Mouse (Mus musculus) adrenal gland (tissue): ENCODE results near the gene Eif3j1.
"Not testable (repeated sequence)": the region's sequence is repeated elsewhere in the genome, so short reads cannot be mapped to it uniquely, and the experiment has no call there.

ENCODE experiments used
- intact Hi-C: fragments of 180-260 bp; cut with DNase I; formaldehyde crosslinking; loops from one replicate; pipeline ENCODE4 v1.15.1; 2025
- long read RNA-seq, 2 experiments: library from polyadenylated mRNA; unstranded; transcript quantifications; one replicate each; pipeline ENCODE4 v2.0.0; 2020; ENCODE audit warnings: borderline replicate concordance in 1 of 2; ENCODE audit not compliant: insufficient replicate concordance in 1 of 2

Eif3j1 gene
- long read RNA-seq, experiment 1, full-length matches to known transcripts: 49 of 81 reads
- long read RNA-seq, experiment 1, partial matches to known transcripts: 27 of 81 reads
- long read RNA-seq, experiment 1, other reads (novel, unspliced or antisense): 5 of 81 reads
- long read RNA-seq, experiment 2, full-length matches to known transcripts: 16 of 54 reads
- long read RNA-seq, experiment 2, partial matches to known transcripts: 37 of 54 reads
- long read RNA-seq, experiment 2, other reads (novel, unspliced or antisense): 1 of 54 reads

DNA sequence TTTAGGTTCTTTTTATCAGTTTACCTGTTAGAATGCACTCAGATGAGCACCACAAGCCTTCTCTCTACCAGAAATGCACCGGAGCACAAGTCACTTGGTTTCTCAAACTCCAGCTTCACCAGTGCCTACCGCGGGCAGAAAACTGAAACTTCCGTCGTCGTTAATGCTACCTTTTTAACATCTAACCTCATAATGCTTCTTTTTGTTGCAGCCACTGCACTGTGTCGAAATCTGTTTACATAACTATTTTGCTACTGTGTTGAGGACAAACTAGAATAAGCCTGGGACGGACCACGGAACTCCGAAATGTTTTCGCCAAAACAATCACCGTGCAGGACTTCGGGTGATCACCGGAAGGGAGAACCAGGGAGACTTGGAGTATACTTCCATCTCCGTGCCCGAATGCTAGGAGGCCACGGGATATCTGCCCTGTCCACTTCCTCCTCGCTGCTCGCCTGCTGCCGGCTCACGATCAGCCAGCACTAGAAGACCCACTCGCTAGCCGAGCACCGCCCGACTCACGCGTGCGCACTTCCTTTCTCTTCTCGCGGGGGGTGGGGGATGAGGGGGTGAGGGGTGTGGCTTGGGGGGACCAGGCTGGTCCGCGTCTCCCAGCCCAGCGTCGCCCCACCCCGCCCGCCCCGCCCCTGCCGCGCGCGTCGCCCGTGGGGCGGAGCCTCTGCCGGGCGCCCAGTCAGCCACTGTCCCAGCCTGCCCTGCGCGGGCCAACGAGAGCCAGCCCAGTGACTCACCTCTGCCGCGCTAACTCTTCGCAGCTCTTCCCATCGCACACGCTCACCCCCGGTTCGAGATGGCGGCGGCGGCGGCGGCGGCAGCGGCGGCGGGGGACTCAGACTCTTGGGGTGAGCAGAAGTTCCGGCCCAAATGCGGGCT lies at the start of gene Eif3j1:
TSS of gene Eif3j1 (plus strand) at position 685 of the 894 bp plus-strand sequence.
- intact Hi-C loops: no loop called here

DNA sequence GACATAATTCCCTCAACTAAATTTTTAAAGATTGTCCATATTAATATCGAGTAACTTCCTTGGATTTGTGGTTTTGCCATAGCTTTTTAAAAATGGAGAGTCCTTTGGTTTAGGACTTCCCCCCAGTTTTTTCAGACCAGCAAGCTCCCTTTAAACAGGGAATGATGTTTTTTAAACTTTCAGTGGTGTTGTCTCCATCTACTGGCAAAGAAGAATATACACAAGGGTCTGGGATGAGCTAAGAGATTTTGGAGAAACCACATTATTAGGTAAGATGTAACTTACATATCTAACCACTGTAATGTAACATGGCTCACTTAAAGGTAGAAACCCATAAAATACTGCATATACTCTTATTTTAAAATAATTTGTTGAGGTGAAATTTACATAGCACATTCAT lies 32.6 kb upstream of the Eif3j1 start:
- intact Hi-C loops: loop anchor here (5.0 kb wide), 1 partner anchor 153 kb away; no protein-coding TSS in a partner anchor

DNA sequence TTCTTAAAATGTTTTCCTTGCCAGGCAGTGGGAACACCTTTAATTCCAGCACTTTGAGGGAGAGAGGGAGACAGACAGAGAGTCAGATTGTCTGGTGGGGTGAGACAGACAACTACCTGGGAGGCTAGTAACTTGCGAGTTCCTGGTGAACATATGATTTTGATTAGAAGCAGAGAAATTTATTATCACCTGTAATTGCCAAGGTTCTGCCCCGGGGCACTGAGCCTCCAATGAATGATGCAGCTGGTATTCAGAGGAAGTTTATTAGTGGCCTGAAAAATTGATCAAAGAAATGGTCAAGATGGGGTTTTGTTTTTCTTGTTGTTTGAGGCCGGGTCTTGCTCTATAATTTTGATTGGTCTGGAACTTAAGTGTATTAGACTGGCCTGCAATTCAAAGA lies 19.5 kb upstream of the Eif3j1 start:
- intact Hi-C loops: no loop called here

DNA sequence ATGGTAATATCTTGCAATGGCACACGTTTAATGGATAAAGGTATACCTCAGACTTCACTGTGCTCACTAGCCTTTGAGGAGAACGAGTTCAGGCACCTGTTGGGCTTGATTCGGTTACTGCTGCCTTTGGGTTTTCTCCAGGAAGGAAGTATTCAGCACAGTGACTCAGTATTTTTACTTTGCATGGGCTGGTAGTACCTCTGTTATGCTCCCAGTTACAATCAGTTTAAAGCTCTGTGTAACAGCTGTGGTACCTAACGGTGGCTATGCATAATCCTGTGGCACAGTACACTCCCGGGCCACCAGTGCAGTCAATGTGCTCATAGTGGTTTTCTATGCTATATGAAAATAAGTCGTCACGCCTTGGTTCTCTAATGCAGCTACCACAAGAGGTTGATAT lies 16.9 kb upstream of the Eif3j1 start:
- intact Hi-C loops: loop anchor here (10.0 kb wide), 1 partner anchor 447 kb away; no protein-coding TSS in a partner anchor

DNA sequence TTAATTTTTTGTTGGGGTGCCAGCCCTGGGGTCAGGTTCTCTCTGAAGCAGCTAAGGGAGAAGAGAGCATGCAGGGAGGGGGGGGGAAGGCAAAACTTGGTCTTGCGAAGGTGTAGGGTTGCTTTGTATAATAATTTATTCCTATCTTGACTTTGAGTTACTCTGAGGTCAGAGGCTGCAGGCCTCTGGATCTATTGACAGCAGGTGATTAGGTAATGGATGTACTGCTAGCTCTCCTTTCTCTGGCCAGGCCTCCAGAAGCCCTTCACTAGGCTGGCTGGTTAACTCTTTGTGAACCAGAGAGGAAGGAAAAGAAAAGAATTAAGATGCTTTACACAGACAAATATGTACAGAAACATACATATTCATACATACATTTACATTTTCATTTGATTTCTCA lies 9.6 kb upstream of the Eif3j1 start:
- intact Hi-C loops: loop anchor here (10.0 kb wide), 1 partner anchor 454 kb away; no protein-coding TSS in a partner anchor

DNA sequence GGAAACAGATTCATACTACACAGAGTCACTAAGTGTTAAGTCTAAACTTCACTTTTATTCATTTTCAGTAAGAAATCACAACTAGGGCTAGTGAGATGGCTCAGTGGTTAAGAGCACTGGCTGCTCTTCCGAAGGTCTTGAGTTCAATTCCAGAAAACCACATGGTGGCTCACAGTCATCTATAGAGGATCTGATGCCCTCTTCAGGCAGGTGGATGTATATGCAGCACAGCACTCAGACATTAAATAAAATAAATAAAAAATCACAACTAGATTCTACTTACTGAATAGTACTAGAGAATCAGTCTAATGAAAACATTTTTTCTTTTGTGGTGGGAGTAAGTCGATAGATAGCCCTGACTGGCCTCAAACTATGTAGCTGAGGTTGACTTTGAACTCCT lies 6.1 kb upstream of the Eif3j1 start:
- intact Hi-C loops: no loop called here

DNA sequence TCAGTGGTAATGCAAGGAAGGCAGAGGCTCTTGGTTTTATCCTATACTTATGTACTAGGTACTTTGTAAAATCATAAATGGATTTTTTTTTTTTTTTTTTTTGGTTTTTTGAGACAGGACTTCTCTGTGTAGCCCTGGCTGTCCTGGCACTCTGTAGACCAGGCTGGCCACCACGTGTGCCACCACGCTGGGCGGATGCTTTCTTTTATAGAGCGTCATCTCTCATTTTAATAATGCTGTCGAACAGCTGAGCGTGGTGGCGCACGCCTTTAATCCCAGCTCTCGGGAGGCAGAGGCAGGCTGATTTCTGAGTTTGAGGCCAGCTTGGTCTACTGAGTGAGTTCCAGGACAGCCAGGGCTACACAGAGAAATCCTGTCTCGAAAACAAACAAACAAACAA lies 1.3 kb upstream of the Eif3j1 start:
- intact Hi-C loops: not testable (repeated sequence)

DNA sequence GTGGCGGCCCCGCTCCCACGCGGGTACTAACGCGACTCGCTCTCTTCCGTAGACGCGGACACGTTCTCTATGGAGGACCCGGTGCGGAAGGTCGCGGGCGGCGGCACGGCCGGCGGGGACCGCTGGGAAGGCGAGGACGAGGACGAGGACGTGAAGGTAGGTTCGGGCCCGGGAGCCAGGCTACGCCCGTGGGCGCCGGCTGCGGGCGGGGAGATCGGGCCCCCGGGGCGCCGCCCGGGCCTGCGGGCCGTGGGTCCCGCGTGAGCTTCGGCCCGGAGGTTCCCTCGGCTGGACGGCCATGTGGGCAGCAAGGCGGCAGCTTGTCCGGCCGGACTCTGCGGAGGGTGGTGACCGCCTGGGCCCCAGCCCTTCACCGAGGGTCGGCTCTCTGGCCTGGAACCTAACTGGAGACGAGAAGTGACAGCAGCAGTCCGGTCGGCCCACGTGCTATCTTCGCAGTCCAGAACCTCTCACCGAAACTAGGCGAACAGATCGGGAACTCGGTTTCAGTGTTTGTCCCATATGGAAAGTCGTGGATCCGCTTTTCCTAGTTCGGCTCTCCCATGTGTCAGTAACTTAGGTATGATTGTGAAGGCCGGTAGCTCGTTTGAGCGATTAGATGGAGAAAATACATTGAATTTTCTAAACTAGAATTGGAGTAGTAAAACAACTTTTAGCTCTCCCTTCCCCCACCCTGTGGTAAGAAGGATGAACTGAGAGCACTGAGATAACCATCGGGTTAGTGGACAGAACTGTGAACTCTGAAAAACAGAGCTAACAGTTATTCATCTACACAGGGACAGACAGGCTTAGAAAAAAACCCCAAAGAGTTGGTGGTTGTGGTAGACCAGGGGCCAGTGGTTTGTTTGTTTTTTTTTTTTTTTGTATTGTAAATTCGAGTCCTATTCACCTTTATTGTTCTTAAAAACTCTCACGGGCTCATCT lies 682 bp downstream of the Eif3j1 start:
- intact Hi-C loops: no loop called here

DNA sequence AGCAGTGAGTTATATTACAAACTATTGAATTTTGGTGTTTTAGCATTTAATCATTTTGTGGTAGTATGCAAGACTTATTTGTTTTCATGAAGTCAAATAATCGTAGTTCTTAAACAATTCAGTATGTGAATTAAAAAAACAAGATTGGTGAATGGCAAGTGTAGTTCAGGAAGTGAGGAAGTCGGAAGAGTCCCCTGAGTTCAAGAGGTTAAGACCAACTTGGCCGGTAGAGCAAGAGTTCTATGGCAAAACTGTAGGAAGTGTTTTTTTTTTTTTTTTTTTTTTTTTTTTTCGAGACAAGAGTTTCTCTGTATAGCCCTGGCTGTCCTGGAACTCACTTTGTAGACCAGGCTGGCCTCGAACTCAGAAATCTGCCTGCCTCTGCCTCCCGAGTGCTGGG lies 3.6 kb downstream of the Eif3j1 start:
- intact Hi-C loops: no loop called here

DNA sequence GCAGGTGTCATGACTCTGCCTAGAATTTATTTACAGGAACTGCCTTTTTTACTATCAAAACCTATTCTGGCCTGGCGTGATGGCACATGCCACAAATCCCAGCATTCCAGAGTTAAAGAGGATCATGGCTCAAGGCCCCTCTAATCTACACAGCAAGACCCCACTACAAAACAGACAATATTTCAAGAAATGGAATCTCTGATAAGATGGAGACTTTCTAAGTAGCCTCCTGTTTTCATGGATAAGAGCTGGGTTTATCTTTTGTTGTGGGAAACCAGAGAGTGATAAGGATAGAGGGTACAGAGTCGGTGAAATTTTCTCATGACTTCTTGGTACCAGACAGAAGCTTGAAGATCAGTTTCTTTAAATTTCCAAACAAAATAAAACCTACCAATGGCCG lies 7.7 kb downstream of the Eif3j1 start:
- intact Hi-C loops: no loop called here

DNA sequence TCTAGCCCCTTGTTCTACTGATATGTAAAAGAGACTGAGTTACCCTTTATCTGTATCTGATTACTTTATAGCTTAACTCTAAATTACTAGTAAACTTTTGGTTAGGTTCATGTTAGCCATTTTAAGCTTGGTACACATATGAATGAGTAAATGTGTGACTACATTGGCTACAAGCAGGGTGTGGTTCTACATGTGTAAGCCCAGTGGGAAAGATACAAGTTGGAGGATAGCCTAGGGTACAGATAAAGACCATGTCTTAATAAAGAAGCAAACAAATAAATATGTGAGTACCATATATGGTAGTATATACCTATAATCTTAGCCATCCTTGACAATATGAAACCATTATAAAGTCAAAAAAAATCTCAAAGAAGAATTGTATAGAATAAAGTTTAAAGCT lies 15.6 kb downstream of the Eif3j1 start:
- intact Hi-C loops: no loop called here

DNA sequence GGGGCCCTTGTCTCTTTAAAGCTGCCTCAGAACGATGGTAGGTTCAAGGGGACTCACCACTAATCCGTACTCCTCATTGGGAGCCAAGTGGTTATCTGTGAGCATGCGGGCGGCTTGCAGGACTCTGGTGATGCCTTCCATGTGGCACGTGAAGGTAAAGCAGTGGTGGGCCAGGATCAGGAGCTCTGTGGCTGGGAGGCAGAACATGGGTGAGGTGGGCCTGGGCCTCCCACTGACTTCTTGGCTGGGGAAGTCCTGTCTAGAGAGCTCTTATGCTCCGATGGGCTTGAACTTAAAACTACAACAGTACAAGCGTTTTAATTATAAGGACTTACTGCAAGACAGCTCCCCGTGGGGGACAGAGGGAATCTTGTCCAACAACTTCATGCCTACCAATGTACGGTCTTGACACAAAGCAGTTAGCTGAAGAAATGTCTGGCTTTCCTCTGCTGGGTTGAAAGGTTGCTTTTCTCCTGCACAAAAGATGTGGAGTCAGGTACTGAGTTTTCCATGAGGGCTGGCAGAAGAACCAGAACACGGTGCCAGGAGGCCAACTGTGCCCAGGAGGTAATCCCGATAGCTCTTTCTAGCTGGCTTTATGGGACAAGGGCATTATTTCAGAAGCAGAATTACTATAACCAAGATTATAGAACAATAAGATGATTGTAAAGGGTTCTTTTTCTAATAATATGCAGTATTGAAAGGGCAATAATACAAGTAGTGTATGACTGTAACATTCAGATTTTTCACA lies 31.2 kb downstream of the Eif3j1 start:
- intact Hi-C loops: no loop called here

DNA sequence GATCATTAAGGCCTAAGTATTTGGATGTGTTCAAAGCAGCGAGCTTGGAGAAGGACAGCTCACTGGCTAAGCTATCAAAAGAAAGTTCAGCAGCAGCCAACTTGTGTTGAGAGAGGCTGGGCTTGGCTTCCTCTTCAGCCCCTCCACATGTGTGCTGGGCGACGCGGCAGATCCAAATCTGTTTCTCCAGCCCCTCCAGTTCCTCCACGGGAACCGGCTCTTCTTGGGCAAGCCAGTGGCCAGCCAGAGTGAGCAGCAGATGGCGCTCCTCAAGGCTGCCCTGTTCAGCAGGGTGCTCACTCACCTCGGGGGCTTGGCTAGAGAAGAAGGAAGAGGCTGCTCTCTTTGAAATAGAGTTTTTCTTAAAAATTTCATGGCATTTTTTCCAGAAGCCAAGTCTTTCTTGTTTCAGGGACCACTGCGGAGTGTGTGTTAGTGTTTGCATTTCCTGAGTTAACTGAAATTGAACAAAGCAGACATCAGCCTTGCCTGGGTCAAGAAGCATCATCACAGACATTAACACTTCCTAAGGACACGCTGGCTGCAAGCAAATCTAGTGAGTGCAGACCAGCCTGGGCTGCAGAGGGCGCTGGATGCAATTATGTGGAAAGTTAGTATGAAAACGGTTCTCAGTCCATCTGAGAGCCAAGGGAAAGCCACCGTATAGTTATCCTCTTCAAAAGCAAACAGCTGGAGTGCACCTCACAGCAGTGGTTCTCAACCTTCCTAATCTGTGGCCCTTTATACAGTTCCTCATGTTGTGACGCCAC lies 37.0 kb downstream of the Eif3j1 start:
- intact Hi-C loops: no loop called here

DNA sequence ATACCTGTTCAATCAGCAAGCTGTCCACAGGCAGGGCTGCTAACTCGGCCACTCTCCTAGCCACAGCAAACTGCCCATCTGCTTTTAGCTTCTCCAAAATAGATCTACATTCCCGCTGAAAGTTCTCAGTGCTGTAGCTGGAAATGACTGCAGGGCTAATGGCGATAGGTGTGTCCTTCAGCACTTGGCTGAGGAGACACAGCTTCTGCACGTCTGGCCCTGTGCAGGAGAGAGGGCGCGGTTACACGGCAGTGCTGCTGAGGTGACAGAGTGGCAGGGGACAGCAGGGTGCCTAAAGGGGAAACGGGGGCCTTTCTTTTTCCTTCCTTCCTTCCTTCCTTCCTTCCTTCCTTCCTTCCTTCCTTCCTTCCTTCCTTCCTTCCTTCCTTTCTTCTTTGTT lies 37.9 kb downstream of the Eif3j1 start:
- intact Hi-C loops: no loop called here

DNA sequence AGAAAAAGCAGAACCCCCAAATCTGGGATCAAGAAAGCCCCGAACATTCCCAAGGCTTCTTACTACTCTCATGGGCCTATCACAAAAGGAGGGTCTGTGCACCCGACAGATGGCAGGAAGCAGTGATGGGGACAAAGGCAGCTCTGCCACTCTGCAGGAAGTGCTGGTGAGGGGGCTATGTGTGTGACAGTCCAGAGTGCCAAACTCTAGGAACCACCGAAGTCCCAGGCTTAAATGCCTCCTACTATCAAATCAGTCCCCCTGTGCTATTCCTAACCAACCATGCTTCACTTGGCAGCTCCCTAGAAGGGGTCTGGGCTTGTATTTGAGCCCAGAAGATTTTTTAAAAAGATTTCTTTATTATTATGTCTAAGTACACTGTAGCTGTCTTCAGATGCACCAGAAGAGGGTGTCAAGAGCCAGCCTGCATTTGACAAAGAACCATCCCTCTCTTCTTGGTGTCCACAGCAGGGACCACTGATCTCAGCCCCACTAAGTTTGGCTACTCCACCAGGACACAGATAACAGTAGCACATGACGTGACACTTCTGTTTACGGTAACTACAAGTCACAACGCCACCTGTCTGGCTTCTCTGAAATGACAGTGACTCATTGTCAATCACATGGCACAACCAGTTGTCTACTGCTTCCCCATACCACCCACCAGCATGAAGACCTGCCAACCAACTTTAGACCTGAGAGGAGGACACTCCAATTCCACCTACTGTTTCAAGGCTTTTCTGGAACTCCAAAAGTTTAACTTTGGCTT lies 41.0 kb downstream of the Eif3j1 start:
- intact Hi-C loops: no loop called here

DNA sequence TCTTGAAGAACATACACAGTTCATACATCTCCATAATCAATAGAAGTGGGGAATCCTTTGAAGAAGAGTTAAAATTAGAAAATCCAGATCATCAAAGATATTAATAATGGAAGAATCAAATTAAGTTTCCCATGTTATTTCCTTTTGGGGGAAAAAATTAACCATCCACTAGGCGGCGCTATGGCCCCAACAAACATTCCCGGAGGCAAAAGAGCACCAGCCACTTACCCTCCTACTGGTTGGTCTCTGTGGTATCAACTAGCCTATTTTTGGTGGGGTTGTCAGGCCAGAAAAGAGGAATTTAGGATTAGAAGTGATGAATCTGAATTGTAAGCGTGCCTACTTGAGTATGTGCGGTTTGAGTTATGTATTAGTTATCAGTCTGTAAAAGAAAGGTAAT lies 41.6 kb downstream of the Eif3j1 start:
- intact Hi-C loops: loop anchor here (2.0 to 10.0 kb wide), 2 partner anchors 91 to 175 kb away; partner anchors contain the start of gene Trim69

DNA sequence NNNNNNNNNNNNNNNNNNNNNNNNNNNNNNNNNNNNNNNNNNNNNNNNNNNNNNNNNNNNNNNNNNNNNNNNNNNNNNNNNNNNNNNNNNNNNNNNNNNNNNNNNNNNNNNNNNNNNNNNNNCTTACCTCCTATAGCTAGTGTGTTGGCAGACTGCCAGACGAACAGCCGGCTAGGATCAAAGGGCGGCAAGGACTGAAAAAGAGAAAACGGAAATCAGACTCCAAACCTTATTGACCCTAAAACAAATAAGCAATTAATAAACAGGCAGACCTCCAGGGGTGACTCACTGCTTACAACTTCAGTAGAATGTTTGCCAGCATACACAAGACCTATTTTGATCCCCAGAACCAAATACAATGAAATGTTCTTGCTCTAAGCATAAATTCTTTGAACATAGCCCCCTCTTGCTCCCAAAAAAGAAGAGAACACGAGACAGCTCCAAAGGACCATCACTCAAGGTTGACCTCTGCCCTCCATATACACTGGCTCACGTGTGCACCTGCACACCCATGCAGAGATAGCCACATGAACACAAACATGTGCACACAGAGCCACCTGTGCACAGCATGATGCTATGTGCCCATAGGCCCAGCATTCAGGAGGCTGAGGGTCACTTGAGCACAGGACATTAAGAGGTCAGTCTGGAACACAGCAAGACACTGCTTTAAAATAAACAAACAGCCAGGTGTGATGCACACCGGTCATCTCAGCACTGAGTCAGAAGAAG lies 53.5 kb downstream of the Eif3j1 start:
- intact Hi-C loops: no loop called here

DNA sequence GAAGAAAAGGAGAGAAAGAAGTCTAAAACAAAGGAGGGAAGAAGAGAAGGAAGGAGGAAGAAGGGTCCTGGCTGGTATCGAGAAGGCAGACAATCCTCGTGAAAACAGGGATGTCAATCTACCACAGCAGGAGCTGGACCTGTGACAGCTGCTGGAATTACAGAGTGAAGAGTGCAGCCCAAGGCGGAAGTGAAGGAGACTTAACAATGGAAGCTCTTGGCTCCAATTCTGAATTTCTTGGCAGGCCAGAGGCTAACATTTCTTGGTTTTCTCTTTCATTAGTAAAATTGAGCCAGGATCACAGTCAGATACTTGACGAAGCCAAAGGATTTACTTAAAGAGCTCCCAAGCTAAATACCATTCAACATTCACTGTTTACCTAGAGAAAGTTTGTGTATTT lies 58.1 kb downstream of the Eif3j1 start:
- intact Hi-C loops: no loop called here
